Mouse (Mus musculus) bone marrow, adult 2 months (tissue): ENCODE results near the gene Ust. TPM values are rescaled to one million over a fixed set of nuclear protein-coding genes. Genes with fewer than 3 reads are reported as not detected.

Experiments
- H3K27ac ChIP-seq: fragments of 200-500 bp; 2 replicates; pipeline ENCODE4 v1.5.1; 2012; ENCODE audit warnings: low read depth, mild to moderate bottlenecking, control low read depth, inconsistent platforms, low read length; ENCODE audit not compliant: control insufficient read depth, poor library complexity, insufficient read depth
- H3K4me1 ChIP-seq: fragments of 200-500 bp; 2 replicates; pipeline ENCODE4 v1.6.1; 2011; ENCODE audit warnings: low read length; ENCODE audit not compliant: control insufficient read depth, insufficient read depth
- H3K4me3 ChIP-seq: fragments of 200-500 bp; replicated peaks from 2 replicates; pipeline ENCODE3; 2011; ENCODE audit warnings: mild to moderate bottlenecking, low read depth, low read length, control low read depth; ENCODE audit not compliant: control insufficient read depth
- CTCF ChIP-seq: fragments of 200-500 bp; IDR thresholded peaks from 2 replicates; pipeline ENCODE4 v1.5.1; 2011; ENCODE audit warnings: low read length, control low read depth; ENCODE audit not compliant: control insufficient read depth, insufficient read depth
- POLR2A ChIP-seq: fragments of 200-500 bp; IDR thresholded peaks from 2 replicates; pipeline ENCODE4 v1.6.1; 2011; ENCODE audit warnings: low read depth, mild to moderate bottlenecking, control low read depth, low read length, borderline replicate concordance; ENCODE audit not compliant: control insufficient read depth
- WGBS: fragments of 180-500 bp; shearing (Covaris S2); methylation state at CpG from one replicate; pipeline ENCODE4 v1.1.7; 2018; 5-methylcytosine and 5-hydroxymethylcytosine counted together
- polyA plus RNA-seq: library from polyadenylated mRNA; stranded (reverse); fragments of >200 nt; gene quantifications from 2 replicates; pipeline ENCODE4 v1.2.4, GENCODE M21; 2011; ENCODE audit warnings: low replicate concordance; ENCODE audit not compliant: missing spikeins, insufficient read depth, insufficient read length

Gene Ust
- polyA plus RNA-seq, 1 experiment = 0.47 TPM

- WGBS = 80% methylated on average over 13 of the region's 13 CpGs
- no peak for TF ChIP-seq POLR2A
- TF ChIP-seq CTCF = no peak
These were observed 89.5 kb downstream of the Ust start for GRCm38 (mm10) chr10:8428787-8429778.

DNA sequence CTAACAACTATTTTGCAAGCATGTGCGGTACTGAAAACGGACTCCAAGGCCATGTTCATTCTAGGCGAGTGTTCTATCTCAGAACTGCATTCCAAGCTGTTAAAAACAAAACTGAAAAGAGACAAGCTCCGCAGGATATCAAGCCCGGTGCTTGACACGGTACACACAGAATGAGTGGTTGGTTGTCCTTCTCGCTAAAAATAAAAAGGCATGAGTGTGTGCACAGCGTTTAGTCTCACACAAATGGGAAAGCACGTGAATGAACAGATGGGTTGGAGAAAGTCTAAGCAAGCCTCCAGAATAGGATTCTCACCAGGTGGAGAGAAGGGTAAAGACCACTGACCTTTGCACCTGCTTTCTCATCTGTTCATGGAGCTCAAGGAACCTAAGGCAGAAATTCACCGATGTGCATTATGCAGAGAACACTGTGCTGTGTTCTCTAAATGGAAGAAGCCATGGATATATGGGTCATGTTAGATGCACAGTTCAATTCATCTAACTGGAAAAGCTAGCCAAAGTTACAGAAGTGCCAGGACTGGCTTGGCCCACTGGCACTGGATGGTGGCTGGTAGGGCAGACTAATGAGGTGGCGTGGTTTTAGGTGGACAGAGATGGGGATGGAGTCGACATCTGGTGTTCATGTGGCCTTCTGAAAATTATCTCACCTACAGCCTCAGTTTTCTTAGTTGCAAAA lies 90.8 kb downstream of the Ust start:
- WGBS = 87% methylated on average over 12 of the region's 12 CpGs
- H3K4me1 ChIP-seq = no peaks in the 10 kb centered on the region; the same call in 1 of the 2 replicates
- TF ChIP-seq CTCF (no peak), POLR2A (no peak)

More at GRCm38 (mm10) chr10:8428787-8429778, 89.5 kb downstream of the Ust start:
- no peak overlapping the region for H3K4me3 ChIP-seq
- H3K4me1 ChIP-seq = no peaks in the 10 kb centered on the region; the same call in 1 of the 2 replicates
- no peak overlapping the region for H3K27ac ChIP-seq

GRCm38 (mm10) chr10:8419496-8420009 lies 99.1 kb downstream of the Ust start:
- Histone ChIP-seq H3K4me1 (no peaks in the 10 kb centered on the region), H3K4me3 (no peak overlapping the region), H3K27ac (no peak overlapping the region)
- WGBS = 84% methylated on average over 6 of the region's 6 CpGs
- no peak for TF ChIP-seq CTCF
- TF ChIP-seq POLR2A = no peak

More for the DNA sequence above, 90.8 kb downstream of the Ust start:
- H3K27ac ChIP-seq = no peak overlapping the region
- no peak overlapping the region for H3K4me3 ChIP-seq

- no peak for TF ChIP-seq CTCF
- TF ChIP-seq POLR2A = no peak
- Histone ChIP-seq H3K4me3 (no peak overlapping the region), H3K4me1 (no peaks in the 10 kb centered on the region), H3K27ac (no peak overlapping the region; the same call in 1 of the 2 replicates)
- 64% methylated on average over 5 of the region's 5 CpGs for WGBS
These were observed 103.2 kb downstream of the Ust start for GRCm38 (mm10) chr10:8415474-8415873.

GRCm38 (mm10) chr10:8415036-8415435 lies 103.6 kb downstream of the Ust start:
- Histone ChIP-seq H3K4me1 (no peaks in the 10 kb centered on the region), H3K4me3 (no peak overlapping the region), H3K27ac (no peak overlapping the region; the same call in 1 of the 2 replicates)
- TF ChIP-seq POLR2A = no peak
- TF ChIP-seq CTCF = no peak
- 66% methylated on average over 7 of the region's 7 CpGs for WGBS

- no peak for TF ChIP-seq POLR2A
- TF ChIP-seq CTCF = no peak
- H3K27ac ChIP-seq = no peak overlapping the region
- 77% methylated on average over 4 of the region's 4 CpGs for WGBS
These were observed 113.5 kb downstream of the Ust start for GRCm38 (mm10) chr10:8405141-8405540.

GRCm38 (mm10) chr10:8392226-8392625 lies 126.4 kb downstream of the Ust start:
- no peak for TF ChIP-seq POLR2A
- TF ChIP-seq CTCF = no peak
- H3K4me3 ChIP-seq = no peak overlapping the region
- 75% methylated on average over 2 of the region's 2 CpGs for WGBS
- H3K4me1 ChIP-seq = no peaks in the 10 kb centered on the region
- H3K27ac ChIP-seq = no peak overlapping the region

More at GRCm38 (mm10) chr10:8405141-8405540, 113.5 kb downstream of the Ust start:
- Histone ChIP-seq H3K4me3 (no peak overlapping the region), H3K4me1 (no peaks in the 10 kb centered on the region)
